Mouse (Mus musculus) megakaryocyte progenitor cell, adult 5-6 weeks (primary cell): ENCODE measurements around the gene Olfr986. TPM values are rescaled to one million over a fixed set of nuclear protein-coding genes. Genes with fewer than 3 reads are reported as not detected.

Source experiments
- ATAC-seq: replicated peaks from 2 replicates; pipeline ENCODE4 v1.8.0; 2016; ENCODE audit warnings: mild to moderate bottlenecking, moderate TSS enrichment, inconsistent platforms; ENCODE audit not compliant: poor library complexity
- total RNA-seq, 2 experiments: library from RNA; stranded (forward) in 1 of 2; stranded (reverse) in 1 of 2; fragments of 157-497, 149-512 nt in 1 of 2; fragments of 200-1000 nt in 1 of 2; gene quantifications; 2 replicates each; pipeline versions ENCODE4 v1.2.3 to v1.2.4; 2015 to 2017

Gene Olfr986
- total RNA-seq, 2 experiments from 2014 or later = not detected

DNA sequence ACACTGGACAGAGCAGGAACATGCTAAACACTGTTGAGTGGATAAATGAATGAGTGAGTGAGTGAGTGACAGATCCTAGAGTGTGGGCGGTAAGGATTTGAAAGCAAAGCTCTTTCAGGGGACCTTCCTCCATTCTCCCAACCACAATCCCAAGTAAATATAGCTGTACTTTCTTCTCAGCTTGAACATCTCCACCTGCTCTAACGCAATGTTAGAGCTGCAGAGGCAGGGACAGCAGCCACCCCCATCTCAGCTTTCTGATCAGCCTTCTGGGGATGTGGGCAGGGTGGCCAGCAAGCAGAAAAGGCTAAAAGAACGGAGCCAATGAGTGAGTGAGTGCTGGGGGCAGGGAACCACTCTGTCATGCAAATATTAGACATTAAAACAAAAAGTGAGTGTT lies 50.3 kb downstream of the Olfr986 start:
- no peak for ATAC-seq

GRCm38 (mm10) chr9:40234233-40235072 lies 53.7 kb downstream of the Olfr986 start:
- ATAC-seq = no peak

DNA sequence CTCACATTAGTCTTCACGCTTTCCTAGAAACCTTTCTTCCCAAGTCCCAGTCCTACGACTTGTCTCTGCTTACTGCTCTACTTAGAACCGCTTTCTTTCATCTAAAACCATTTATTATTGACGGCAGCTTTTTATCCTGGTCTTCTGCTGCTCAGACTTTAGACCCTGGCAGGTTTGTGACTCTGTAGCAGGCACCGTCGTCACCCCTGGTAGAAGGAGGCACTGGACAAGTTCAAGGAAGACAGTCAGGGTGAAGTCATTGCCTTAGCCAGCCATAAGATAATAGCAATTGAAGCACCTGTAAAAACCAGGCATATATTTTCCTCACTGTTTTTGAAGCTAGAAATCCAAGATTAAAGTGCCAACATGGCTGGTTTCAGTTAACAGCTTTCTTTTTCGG lies 54.5 kb downstream of the Olfr986 start:
- ATAC-seq = no peak

Other genes starting within 250 kb of the Olfr986 start
- gene Olfr974, start 243.4 kb upstream of the Olfr986 start, total RNA-seq (2015) = not detected in 2 replicates
- gene Olfr974, start 243.4 kb upstream of the Olfr986 start, total RNA-seq (2017) = not detected in 2 replicates
- gene Olfr975, start 228.9 kb upstream of the Olfr986 start, total RNA-seq (2015) = not detected in 2 replicates
- gene Olfr975, start 228.9 kb upstream of the Olfr986 start, total RNA-seq (2017) = not detected in 2 replicates
- gene Olfr976, start 219.8 kb upstream of the Olfr986 start, total RNA-seq (2015) = not detected in 2 replicates
- gene Olfr976, start 219.8 kb upstream of the Olfr986 start, total RNA-seq (2017) = not detected in 2 replicates
- not detected in 2 replicates for gene Olfr978, start 188.8 kb upstream of the Olfr986 start, total RNA-seq (2015)
- gene Olfr978, start 188.8 kb upstream of the Olfr986 start, total RNA-seq (2017) = not detected in 2 replicates
- gene Olfr979, start 177.5 kb upstream of the Olfr986 start, total RNA-seq (2015) = not detected in 2 replicates
- not detected in 2 replicates for gene Olfr979, start 177.5 kb upstream of the Olfr986 start, total RNA-seq (2017)
- gene Olfr980, start 171.3 kb upstream of the Olfr986 start, total RNA-seq (2015) = not detected in 2 replicates
- gene Olfr980, start 171.3 kb upstream of the Olfr986 start, total RNA-seq (2017) = not detected in 2 replicates
- gene Olfr981, start 159.5 kb upstream of the Olfr986 start, total RNA-seq (2015) = not detected in 2 replicates
- not detected in 2 replicates for gene Olfr981, start 159.5 kb upstream of the Olfr986 start, total RNA-seq (2017)
- gene Olfr982, start 107.1 kb upstream of the Olfr986 start, total RNA-seq (2015) = not detected in 2 replicates
- not detected in 2 replicates for gene Olfr982, start 107.1 kb upstream of the Olfr986 start, total RNA-seq (2017)
- not detected in 2 replicates for gene Olfr983, start 87.3 kb upstream of the Olfr986 start, total RNA-seq (2015)
- not detected in 2 replicates for gene Olfr983, start 87.3 kb upstream of the Olfr986 start, total RNA-seq (2017)
- gene Olfr984, start 66.7 kb upstream of the Olfr986 start, total RNA-seq (2015) = not detected in 2 replicates
- gene Olfr984, start 66.7 kb upstream of the Olfr986 start, total RNA-seq (2017) = not detected in 2 replicates
- gene Olfr985, start 50.7 kb upstream of the Olfr986 start, total RNA-seq (2015) = not detected in 2 replicates
- not detected in 2 replicates for gene Olfr985, start 50.7 kb upstream of the Olfr986 start, total RNA-seq (2017)
- gene Tmem225, start 32.8 kb upstream of the Olfr986 start, total RNA-seq (2015) = not detected in 2 replicates
- not detected in 2 replicates for gene Tmem225, start 32.8 kb upstream of the Olfr986 start, total RNA-seq (2017)
- 3.0 and 4.6 TPM in 2 replicates for gene Zfp202, start 11.4 kb downstream of the Olfr986 start, total RNA-seq (2015)
- gene Zfp202, start 11.4 kb downstream of the Olfr986 start, total RNA-seq (2017) = 2.3 and 4.9 TPM in 2 replicates
- 0.17 TPM in 1 of 2 replicates, not detected in the other for gene Scn3b, start 88.3 kb downstream of the Olfr986 start, total RNA-seq (2015)
- gene Scn3b, start 88.3 kb downstream of the Olfr986 start, total RNA-seq (2017) = 0.10 TPM in 1 of 2 replicates, not detected in the other